Mouse (Mus musculus) kidney, postnatal 0 days (tissue): ENCODE measurements around the gene Rai14. TPM values are rescaled to one million over a fixed set of nuclear protein-coding genes. Genes with fewer than 3 reads are reported as not detected.
"Not testable (repeated sequence)": the region's sequence is repeated elsewhere in the genome, so short reads cannot be mapped to it uniquely, and the experiment has no call there.

ENCODE experiments used
- ATAC-seq: fragments of 200-750 bp; cut with Nextera tagmentation; replicated peaks from 2 replicates; pipeline ENCODE4 v1.8.0; 2017; ENCODE audit warnings: low read depth, moderate number of reproducible peaks, moderate TSS enrichment, moderate library complexity; ENCODE audit not compliant: low FRiP score
- DNase-seq: peaks from one replicate; pipeline ENCODE4 v3.0.0-alpha.2; 2016; ENCODE audit warnings: low spot score
- H3K27ac ChIP-seq: fragments of 300-500 bp; sonication (generic); 2 replicates; pipeline ENCODE4 v1.5.1; 2014; ENCODE audit warnings: mild to moderate bottlenecking
- H3K27me3 ChIP-seq: fragments of 300-500 bp; sonication (generic); 2 replicates; pipeline ENCODE4 v1.6.1; 2014; ENCODE audit warnings: low read length, mixed read lengths; ENCODE audit not compliant: insufficient read depth
- H3K36me3 ChIP-seq: fragments of 300-500 bp; sonication (generic); 2 replicates; pipeline ENCODE4 v1.6.1; 2014; ENCODE audit warnings: low read length, mixed read lengths; ENCODE audit not compliant: insufficient read depth
- H3K4me1 ChIP-seq: fragments of 300-500 bp; sonication (generic); replicated peaks from 2 replicates; pipeline ENCODE4 v1.6.1; 2014; ENCODE audit warnings: antibody characterized with exemption, low read length, mixed read lengths; ENCODE audit not compliant: insufficient read depth
- H3K4me2 ChIP-seq: fragments of 300-500 bp; sonication (generic); 2 replicates; pipeline ENCODE4 v1.6.1; 2014; ENCODE audit warnings: mild to moderate bottlenecking, low read length, moderate library complexity, mixed read lengths
- H3K4me3 ChIP-seq: fragments of 300-500 bp; sonication (generic); replicated peaks from 2 replicates; pipeline ENCODE4 v1.5.1; 2014; ENCODE audit warnings: low read depth, low read length
- H3K9ac ChIP-seq: fragments of 300-500 bp; sonication (generic); 2 replicates; pipeline ENCODE4 v1.6.1; 2014; ENCODE audit warnings: low read depth, low read length
- H3K9me3 ChIP-seq: fragments of 300-500 bp; sonication (generic); replicated peaks from 2 replicates; pipeline ENCODE4 v1.6.1; 2016; ENCODE audit warnings: low read length, inconsistent platforms, mixed read lengths
- CTCF ChIP-seq: IDR thresholded peaks from 2 replicates; pipeline ENCODE4 v1.5.1; 2016; ENCODE audit warnings: antibody characterized with exemption, low read depth, mild to moderate bottlenecking, moderate library complexity
- WGBS: fragments of 180-500 bp; shearing (Covaris S2); extraction: QIAGEN DNeasy Blood & Tissue Kit; methylation state at CpG from one replicate; pipeline ENCODE4 v1.1.7; 2014; 5-methylcytosine and 5-hydroxymethylcytosine counted together
- polyA plus RNA-seq: library from polyadenylated mRNA; unstranded; fragments of >200 nt; fragmentation: Nextera tagmentation; extraction: Ambion mirVana; gene quantifications from 2 replicates; pipeline ENCODE4 v1.2.1, GENCODE M21; 2015

Rai14 gene
- polyA plus RNA-seq, 1 experiment from 2014 or later: 38.5 TPM

GRCm38 (mm10) chr15:10560005-10560404, 154.4 kb downstream of the Rai14 start:
- no peaks in the 10 kb centered on the region for H3K9me3 ChIP-seq
- no peak overlapping the region for H3K9ac ChIP-seq
- TF ChIP-seq CTCF: no peak
- H3K4me3 ChIP-seq: no peak overlapping the region
- no peak for ATAC-seq
- no peak overlapping the region for H3K4me2 ChIP-seq
- H3K27me3 ChIP-seq: no peaks in the 10 kb centered on the region
- H3K36me3 ChIP-seq: no peaks in the 10 kb centered on the region
- H3K4me1 ChIP-seq: no peaks in the 10 kb centered on the region
- 95% methylated on average over 7 of the region's 7 CpGs for WGBS
- no peak for DNase-seq
- no peak overlapping the region for H3K27ac ChIP-seq

- no peak within 1 kb of the TSS for H3K9ac ChIP-seq
- TF ChIP-seq CTCF: no peak
- H3K27me3 ChIP-seq: no peaks in the 10 kb centered on the region
- ATAC-seq (no peak), DNase-seq (no peak)
- H3K27ac ChIP-seq: no peak within 1 kb of the TSS
- no peaks in the 10 kb centered on the region for H3K9me3 ChIP-seq
- H3K36me3 ChIP-seq: no peaks in the 10 kb centered on the region
- H3K4me2 ChIP-seq: no peak within 1 kb of the TSS
- no peaks in the 10 kb centered on the region for H3K4me1 ChIP-seq
- WGBS: 83% methylated on average over 13 of the region's 13 CpGs
- H3K4me3 ChIP-seq: no peak within 1 kb of the TSS
These were observed 156.0 kb downstream of the Rai14 start, which contains the start of gene Ttc23l for GRCm38 (mm10) chr15:10558465-10558864. TSS of gene Ttc23l (minus strand) at chr15:10558668.

GRCm38 (mm10) chr15:10554336-10554735, 160.1 kb downstream of the Rai14 start:
- Histone ChIP-seq H3K4me1 (no peaks in the 10 kb centered on the region), H3K27ac (no peak overlapping the region), H3K4me3 (no peak overlapping the region), H3K4me2 (no peak overlapping the region), H3K9ac (no peak overlapping the region), H3K9me3 (no peaks in the 10 kb centered on the region), H3K36me3 (no peaks in the 10 kb centered on the region), H3K27me3 (no peaks in the 10 kb centered on the region)
- DNase-seq: no peak
- ATAC-seq: no peak
- TF ChIP-seq CTCF: no peak

- no peak for TF ChIP-seq CTCF
- H3K4me1 ChIP-seq: no peaks in the 10 kb centered on the region
- H3K27me3 ChIP-seq: no peaks in the 10 kb centered on the region
- H3K36me3 ChIP-seq: no peaks in the 10 kb centered on the region
- no peaks in the 10 kb centered on the region for H3K9me3 ChIP-seq
- no peak overlapping the region for H3K27ac ChIP-seq
- H3K4me2 ChIP-seq: no peak overlapping the region
- ATAC-seq (no peak), DNase-seq (peak; percentile 20)
- H3K4me3 ChIP-seq: no peak overlapping the region
- 56% methylated on average over 16 of the region's 16 CpGs for WGBS
- H3K9ac ChIP-seq: no peak overlapping the region
These were observed 173.9 kb downstream of the Rai14 start for GRCm38 (mm10) chr15:10540271-10541088.

DNA sequence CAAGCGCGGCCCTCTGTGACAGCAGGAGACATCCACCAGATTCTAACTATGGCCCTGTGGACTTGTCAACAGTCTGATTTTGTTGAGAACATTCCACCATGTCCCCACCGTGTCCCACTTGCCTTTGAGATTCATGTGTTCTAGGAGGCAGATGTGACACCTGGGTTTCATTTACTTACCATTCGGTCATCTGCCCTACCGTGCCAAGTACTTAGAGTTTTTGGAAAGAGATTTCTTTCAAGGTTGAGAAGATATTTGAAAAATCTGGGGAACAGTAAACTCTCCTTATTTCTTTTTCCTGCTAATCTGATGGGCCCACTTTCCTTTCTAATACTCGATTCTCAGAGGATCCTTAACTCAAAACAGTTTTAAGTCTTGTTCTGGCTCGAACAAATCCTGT, 178.5 kb downstream of the Rai14 start:
- no peak overlapping the region for H3K27ac ChIP-seq
- H3K4me2 ChIP-seq: no peak overlapping the region
- H3K27me3 ChIP-seq: no peaks in the 10 kb centered on the region
- no peaks in the 10 kb centered on the region for H3K36me3 ChIP-seq
- ATAC-seq (no peak), DNase-seq (no peak)
- WGBS: 85% methylated on average over 7 of the region's 7 CpGs
- no peak overlapping the region for H3K4me3 ChIP-seq
- no peak for TF ChIP-seq CTCF
- H3K9me3 ChIP-seq: no peaks in the 10 kb centered on the region
- no peak overlapping the region for H3K9ac ChIP-seq
- no peaks in the 10 kb centered on the region for H3K4me1 ChIP-seq

DNA sequence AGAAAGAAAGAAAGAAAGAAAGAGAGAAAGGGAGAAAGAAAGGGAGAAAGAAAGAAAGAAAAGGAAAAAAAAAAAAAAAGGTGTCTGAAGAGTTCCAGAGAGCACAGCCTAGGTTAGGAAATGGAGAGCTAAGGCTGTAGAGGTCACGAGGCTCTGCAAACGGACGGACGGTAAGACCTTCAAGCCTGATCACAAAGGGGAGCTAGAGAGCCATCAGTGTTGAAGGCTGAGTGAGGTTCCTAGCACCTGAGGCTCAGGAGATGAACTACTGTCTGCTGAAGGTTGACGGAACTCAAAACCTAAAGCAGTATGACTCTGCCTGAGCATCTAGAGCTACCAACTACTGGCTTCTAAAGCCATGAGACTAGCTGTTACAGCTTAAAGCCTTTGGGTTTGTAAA, 179.8 kb downstream of the Rai14 start:
- Histone ChIP-seq H3K9me3 (no peaks in the 10 kb centered on the region), H3K4me2 (no peak overlapping the region), H3K4me1 (no peaks in the 10 kb centered on the region), H3K36me3 (no peaks in the 10 kb centered on the region), H3K27me3 (no peaks in the 10 kb centered on the region), H3K9ac (no peak overlapping the region), H3K4me3 (no peak overlapping the region), H3K27ac (no peak overlapping the region)
- DNase-seq (no peak), ATAC-seq (no peak)
- no peak for TF ChIP-seq CTCF
- WGBS: 81% methylated on average over 5 of the region's 5 CpGs

DNA sequence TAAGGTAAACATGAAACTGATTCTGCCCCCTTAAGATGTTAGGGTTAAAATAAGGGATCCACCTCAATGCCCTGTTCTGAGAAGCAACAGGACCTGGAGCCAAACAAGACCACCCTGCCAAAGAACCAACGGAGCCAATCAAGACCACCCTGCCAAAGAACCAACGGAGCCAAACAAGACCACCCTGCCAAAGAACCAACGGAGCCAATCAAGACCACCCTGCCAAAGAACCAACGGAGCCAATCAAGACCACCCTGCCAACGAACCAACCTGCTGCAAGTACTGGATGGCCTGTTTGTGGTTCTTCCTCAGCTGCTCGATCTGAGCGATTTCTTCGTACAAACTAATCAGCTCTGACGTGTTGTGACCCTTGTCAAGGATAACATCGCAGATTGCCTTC, 181.1 kb downstream of the Rai14 start:
- H3K9ac ChIP-seq, H3K27me3 ChIP-seq, H3K36me3 ChIP-seq, H3K4me3 ChIP-seq, H3K4me2 ChIP-seq, H3K4me1 ChIP-seq, H3K27ac ChIP-seq, H3K9me3 ChIP-seq, DNase-seq, ATAC-seq: not testable (repeated sequence)
- 84% methylated on average over 10 of the region's 10 CpGs for WGBS
